Comparison of ENCODE assay signal across 8 mouse cellular contexts in the genomic region with DNA sequence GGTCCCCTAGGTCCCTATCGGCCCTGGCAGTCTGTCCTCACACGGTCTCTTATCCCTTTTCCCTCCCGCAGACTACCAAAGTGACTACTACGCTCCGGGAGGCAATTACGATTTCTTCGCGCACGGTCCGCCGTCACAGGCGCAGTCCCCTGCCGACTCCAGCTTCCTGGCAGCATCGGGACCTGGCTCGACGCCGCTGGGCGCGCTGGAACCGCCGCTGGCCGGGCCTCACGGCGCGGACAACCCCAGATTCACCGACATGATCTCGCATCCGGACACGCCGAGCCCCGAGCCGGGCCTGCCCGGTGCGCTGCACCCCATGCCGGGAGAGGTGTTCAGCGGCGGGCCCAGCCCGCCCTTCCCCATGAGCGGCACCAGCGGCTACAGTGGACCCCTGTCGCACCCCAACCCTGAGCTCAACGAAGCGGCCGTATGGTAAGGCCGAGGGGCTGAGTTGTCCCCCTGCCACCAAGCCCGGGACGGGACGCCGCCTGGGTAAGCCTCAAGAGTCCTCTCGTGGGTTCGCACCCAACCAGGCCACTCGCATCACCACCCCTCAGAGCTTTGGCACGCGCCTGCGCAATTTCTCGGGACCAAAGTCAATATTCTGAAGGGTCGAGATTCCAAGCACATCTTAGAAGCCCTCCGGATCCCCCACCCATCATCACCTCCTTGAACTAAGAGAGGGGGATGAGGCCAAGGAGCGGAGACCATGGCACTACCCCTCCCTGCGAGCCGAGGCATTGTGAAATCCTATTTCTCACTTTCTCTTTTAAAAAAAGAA. TPM values are rescaled to one million over a fixed set of nuclear protein-coding genes. Genes with fewer than 3 reads are reported as not detected.
A peak's percentile ranks its signal among the peaks of the same experiment; 100 is the strongest.
DNase-seq lines count a peak whose midpoint lies in the region; ATAC-seq and TF ChIP-seq lines count a peak whose summit lies in the region.

No protein-coding gene starts in this region.

- ATAC-seq in kidney, embryonic 14.5 days (ENCODE audit: low FRiP score, low TSS enrichment): no peak
- no peak for ATAC-seq in embryonic facial prominence, embryonic 13.5 days (ENCODE audit: insufficient number of reproducible peaks, insufficient read depth, low FRiP score, low TSS enrichment, low read depth)
- ATAC-seq in hindbrain, postnatal 0 days: no peak

- H3K4me1 ChIP-seq in kidney, embryonic 14.5 days (ENCODE audit: control insufficient read depth, insufficient read depth, low read length): peaks cover 12% of the 10 kb centered on the region; the same call in 1 of the 2 replicates
- peaks cover 31% of the 10 kb centered on the region for H3K4me1 ChIP-seq in embryonic facial prominence, embryonic 13.5 days
- peaks cover 5% of the 10 kb centered on the region; the same call in 1 of the 2 replicates for H3K4me1 ChIP-seq in hindbrain, postnatal 0 days (ENCODE audit: insufficient read depth, low read length)

- intact Hi-C loops in left cerebral cortex, postnatal 25 days (cut with DNase I): loop anchor here (2.0 to 10.0 kb wide), 3 partner anchors 293 to 1565 kb away; partner anchors contain the start of gene Tbx3

- 0 out of 2 replicates have a peak overlapping the region, but pooled peaks have one; percentile 12 for H3K9ac ChIP-seq in kidney, embryonic 14.5 days (ENCODE audit: low read depth, low read length)
- H3K9ac ChIP-seq in embryonic facial prominence, embryonic 13.5 days: peak overlapping the region; percentile 49; the same call in 1 of the 2 replicates
- peak overlapping the region; percentile 49 for H3K9ac ChIP-seq in hindbrain, postnatal 0 days (replicated peaks; ENCODE audit: low read length)

- 1% methylated on average over 57 of the region's 61 CpGs for WGBS in kidney, embryonic 14.5 days
- WGBS in embryonic facial prominence, embryonic 13.5 days: 4% methylated on average over 61 of the region's 61 CpGs
- WGBS in hindbrain, postnatal 0 days: 2% methylated on average over 48 of the region's 61 CpGs

- peak overlapping the region; percentile 26 for H3K4me3 ChIP-seq in kidney, embryonic 14.5 days (ENCODE audit: low read length)
- peak overlapping the region; percentile 30 for H3K4me3 ChIP-seq in embryonic facial prominence, embryonic 13.5 days
- peak overlapping the region; percentile 46 for H3K4me3 ChIP-seq in hindbrain, postnatal 0 days (ENCODE audit: low read length)

- peak overlapping the region; percentile 27 for H3K4me2 ChIP-seq in kidney, embryonic 14.5 days (replicated peaks; ENCODE audit: low read depth, low read length)
- peak overlapping the region; percentile 51 for H3K4me2 ChIP-seq in embryonic facial prominence, embryonic 13.5 days
- H3K4me2 ChIP-seq in hindbrain, postnatal 0 days (ENCODE audit: low read depth, low read length): peak overlapping the region; percentile 61

- H3K27me3 ChIP-seq in kidney, embryonic 14.5 days (ENCODE audit: control insufficient read depth, insufficient read depth, low read length): peaks cover 56% of the 10 kb centered on the region
- peaks cover 94% of the 10 kb centered on the region for H3K27me3 ChIP-seq in embryonic facial prominence, embryonic 13.5 days
- peaks cover 28% of the 10 kb centered on the region for H3K27me3 ChIP-seq in hindbrain, postnatal 0 days (ENCODE audit: insufficient read depth, low read length)

- H3K36me3 ChIP-seq in kidney, embryonic 14.5 days (ENCODE audit: control insufficient read depth, insufficient read depth, low read length): no peaks in the 10 kb centered on the region
- H3K36me3 ChIP-seq in embryonic facial prominence, embryonic 13.5 days: no peaks in the 10 kb centered on the region
- H3K36me3 ChIP-seq in hindbrain, postnatal 0 days (ENCODE audit: insufficient read depth, low read length): no peaks in the 10 kb centered on the region

- no peak for DNase-seq in kidney, postnatal 36 days
- DNase-seq in hindbrain, postnatal 0 days (ENCODE audit: low spot score): no peak
- DNase-seq in neural tube, embryonic 10.5 days (ENCODE audit: extremely low spot score, low spot score): peak; percentile 61
- DNase-seq in left cerebral cortex, postnatal 25 days (ENCODE audit: low spot score in 2 of 2): no peak
- DNase-seq in kidney, adult 9 months: no peak
- no peak for DNase-seq in layer of hippocampus, adult 9-11 months

- no peak for TF ChIP-seq CTCF in hindbrain, postnatal 0 days (IDR thresholded peaks at IDR 0.05; ENCODE audit: low read depth)

- no peak overlapping the region for H3K27ac ChIP-seq in kidney, embryonic 14.5 days (ENCODE audit: low read depth, low read length)
- no peak overlapping the region for H3K27ac ChIP-seq in embryonic facial prominence, embryonic 13.5 days
- H3K27ac ChIP-seq in hindbrain, postnatal 0 days: peak overlapping the region; percentile 77

- no peaks in the 10 kb centered on the region for H3K9me3 ChIP-seq in kidney, embryonic 14.5 days (ENCODE audit: control insufficient read depth, low read length)
- no peaks in the 10 kb centered on the region for H3K9me3 ChIP-seq in embryonic facial prominence, embryonic 13.5 days
- H3K9me3 ChIP-seq in hindbrain, postnatal 0 days (ENCODE audit: low read length): no peaks in the 10 kb centered on the region

RNA-seq across cellular contexts. Expression of gene Lhx5, which starts 8.6 kb away (rescaled TPM):
- polyA plus RNA-seq in kidney, embryonic 14.5 days (2014; fragmentation: Nextera tagmentation; extraction: Ambion mirVana): not detected in 2 replicates
- 0.10 and 0.44 TPM in 2 replicates for polyA plus RNA-seq in embryonic facial prominence, embryonic 13.5 days (2015; fragmentation: Nextera tagmentation; extraction: Ambion mirVana)
- 26.2 and 31.0 TPM in 2 replicates for total RNA-seq in hindbrain, postnatal 0 days (2014; rRNA removed)
- polyA plus RNA-seq in hindbrain, postnatal 0 days (2015; fragmentation: Nextera tagmentation; extraction: Ambion mirVana): 14.0 and 15.2 TPM in 2 replicates
- total RNA-seq in left cerebral cortex, postnatal 25 days (2021): under 1 TPM; 0.21 to 0.25 TPM

RNA-seq across cellular contexts. Expression of gene Sdsl, which starts 32.5 kb away (rescaled TPM):
- polyA plus RNA-seq in kidney, embryonic 14.5 days (2014; fragmentation: Nextera tagmentation; extraction: Ambion mirVana): 10.5 and 12.5 TPM in 2 replicates
- polyA plus RNA-seq in embryonic facial prominence, embryonic 13.5 days (2015; fragmentation: Nextera tagmentation; extraction: Ambion mirVana): 2.0 and 2.5 TPM in 2 replicates
- 4.6 and 6.0 TPM in 2 replicates for total RNA-seq in hindbrain, postnatal 0 days (2014; rRNA removed)
- polyA plus RNA-seq in hindbrain, postnatal 0 days (2015; fragmentation: Nextera tagmentation; extraction: Ambion mirVana): 7.8 and 8.1 TPM in 2 replicates
- 1 to 10 TPM; 4.6 to 6.4 TPM for total RNA-seq in left cerebral cortex, postnatal 25 days (2021)

RNA-seq across cellular contexts. Expression of gene Sds, which starts 36.2 kb away (rescaled TPM):
- polyA plus RNA-seq in kidney, embryonic 14.5 days (2014; fragmentation: Nextera tagmentation; extraction: Ambion mirVana): not detected in 2 replicates
- polyA plus RNA-seq in embryonic facial prominence, embryonic 13.5 days (2015; fragmentation: Nextera tagmentation; extraction: Ambion mirVana): not detected in 2 replicates
- 0.50 TPM in 1 of 2 replicates, not detected in the other for total RNA-seq in hindbrain, postnatal 0 days (2014; rRNA removed)
- 0.20 and 0.59 TPM in 2 replicates for polyA plus RNA-seq in hindbrain, postnatal 0 days (2015; fragmentation: Nextera tagmentation; extraction: Ambion mirVana)
- total RNA-seq in left cerebral cortex, postnatal 25 days (2021): under 1 TPM in 1 of 2 experiments, not detected in 1; 0.27 TPM

Comparison
In these comparisons a context has a peak if more than half of its experiments do, and no peak if none do; other contexts are left out.
1. RNA of gene Lhx5, which starts 8.6 kb away (polyA plus RNA-seq): 14.0 to 15.2 TPM in hindbrain, postnatal 0 days; 0.10 to 0.44 TPM in embryonic facial prominence, embryonic 13.5 days and not detected in kidney, embryonic 14.5 days; every median in the first group is over 10 times any median in the second.
2. Peak in every context shown above with its lines, with median percentiles within 50 percentile points of each other: H3K4me2 ChIP-seq, H3K4me3 ChIP-seq and H3K9ac ChIP-seq.